Mouse (Mus musculus) embryonic fibroblast, embryonic 13.5 days (primary cell): ENCODE measurements at regions not wholly inside any gene's neighbourhood (a gene's known extent, or its start where the extent isn't known, plus 50 kb on each side); places are given as distances from the start of the nearest gene placed in this dataset.

Source experiments
- CTCF ChIP-seq: IDR thresholded peaks from 2 replicates; pipeline ENCODE4 v1.5.1; 2011; ENCODE audit warnings: mild to moderate bottlenecking, control low read depth, low read length, moderate library complexity, borderline replicate concordance; ENCODE audit not compliant: insufficient read depth
- POLR2A ChIP-seq: IDR thresholded peaks from 2 replicates; pipeline ENCODE4 v1.6.1; 2011; ENCODE audit warnings: low read depth, mild to moderate bottlenecking, control low read depth, low read length, moderate library complexity

DNA sequence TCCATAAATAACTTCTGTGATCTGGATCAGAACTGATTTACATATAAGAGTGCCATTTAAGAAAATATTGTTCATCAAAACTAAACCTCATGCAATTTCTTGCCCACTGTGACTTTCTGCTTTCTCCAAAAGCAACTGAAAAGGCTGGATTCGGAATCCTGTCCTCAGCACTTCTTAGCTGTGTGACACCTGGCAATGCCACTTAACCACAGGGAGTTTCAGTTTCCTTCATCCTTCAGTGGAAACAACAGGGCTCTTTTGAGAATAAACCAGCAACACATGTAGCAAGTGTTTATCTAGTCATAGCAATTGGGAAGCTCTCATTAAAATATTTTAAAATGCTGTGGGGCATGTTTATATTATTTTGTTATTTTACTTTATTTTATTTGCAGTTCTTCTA lies 75.1 kb upstream of the Stard3nl start:
- TF ChIP-seq POLR2A (no peak), CTCF (no peak)
